Mouse (Mus musculus) limb, embryonic 11.5 days (tissue): ENCODE results near the gene 4930568D16Rik. TPM values are rescaled to one million over a fixed set of nuclear protein-coding genes. Genes with fewer than 3 reads are reported as not detected.

Experiments used
- ATAC-seq: fragments of 200-750 bp; cut with Nextera tagmentation; 2 replicates; pipeline ENCODE4 v1.8.0; 2017; ENCODE audit warnings: low read depth; ENCODE audit not compliant: insufficient number of reproducible peaks, low FRiP score, low TSS enrichment
- DNase-seq: peaks from one replicate; pipeline ENCODE4 v3.0.0-alpha.2; 2015; ENCODE audit warnings: low spot score
- H3K27ac ChIP-seq: fragments of 300-500 bp; sonication (generic); replicated peaks from 2 replicates; pipeline ENCODE4 v1.5.1; 2014; ENCODE audit warnings: low read depth, mild to moderate bottlenecking, low read length
- H3K27me3 ChIP-seq: fragments of 300-500 bp; sonication (generic); 2 replicates; pipeline ENCODE4 v1.6.1; 2014; ENCODE audit warnings: mild to moderate bottlenecking, low read length, mixed read lengths; ENCODE audit not compliant: control insufficient read depth, insufficient read depth
- H3K36me3 ChIP-seq: fragments of 300-500 bp; sonication (generic); 2 replicates; pipeline ENCODE4 v1.6.1; 2014; ENCODE audit warnings: mild to moderate bottlenecking, low read length, moderate library complexity, mixed read lengths; ENCODE audit not compliant: control insufficient read depth, insufficient read depth
- H3K4me1 ChIP-seq: fragments of 300-500 bp; sonication (generic); 2 replicates; pipeline ENCODE4 v1.6.1; 2014; ENCODE audit warnings: low read length, mixed read lengths; ENCODE audit not compliant: control insufficient read depth, insufficient read depth
- H3K4me2 ChIP-seq: fragments of 300-500 bp; sonication (generic); 2 replicates; pipeline ENCODE4 v1.6.1; 2014; ENCODE audit warnings: low read depth, mild to moderate bottlenecking, moderate library complexity; ENCODE audit not compliant: severe bottlenecking
- H3K4me3 ChIP-seq: fragments of 300-500 bp; sonication (generic); 2 replicates; pipeline ENCODE4 v1.5.1; 2014; ENCODE audit warnings: low read depth, low read length
- H3K9ac ChIP-seq: fragments of 300-500 bp; sonication (generic); 2 replicates; pipeline ENCODE4 v1.6.1; 2014; ENCODE audit warnings: mild to moderate bottlenecking, low read length
- H3K9me3 ChIP-seq: fragments of 300-500 bp; sonication (generic); 2 replicates; pipeline ENCODE4 v1.6.1; 2016; ENCODE audit warnings: low read length; ENCODE audit not compliant: control insufficient read depth
- WGBS: fragments of 180-500 bp; shearing (Covaris S2); extraction: QIAGEN DNeasy Blood & Tissue Kit; methylation state at CpG from one replicate; pipeline ENCODE4 v1.1.7; 2014; 5-methylcytosine and 5-hydroxymethylcytosine counted together
- polyA plus RNA-seq: library from polyadenylated mRNA; unstranded; fragments of >200 nt; fragmentation: Nextera tagmentation; extraction: Ambion mirVana; gene quantifications from 2 replicates; pipeline ENCODE4 v1.2.1, GENCODE M21; 2014

4930568D16Rik gene
- polyA plus RNA-seq, 1 experiment from 2014 or later, result not detected

- Histone ChIP-seq H3K4me2 (no peak overlapping the region), H3K4me1 (no peaks in the 10 kb centered on the region), H3K27ac (no peak overlapping the region), H3K4me3 (no peak overlapping the region), H3K9ac (no peak overlapping the region), H3K36me3 (no peaks in the 10 kb centered on the region), H3K9me3 (no peaks in the 10 kb centered on the region), H3K27me3 (no peaks in the 10 kb centered on the region)
- WGBS, result 59% methylated on average over 9 of the region's 9 CpGs
- DNase-seq, result no peak
- no peak for ATAC-seq
Measured at GRCm38 (mm10) chr2:35385441-35385871, 17.9 kb upstream of the 4930568D16Rik start.

DNA sequence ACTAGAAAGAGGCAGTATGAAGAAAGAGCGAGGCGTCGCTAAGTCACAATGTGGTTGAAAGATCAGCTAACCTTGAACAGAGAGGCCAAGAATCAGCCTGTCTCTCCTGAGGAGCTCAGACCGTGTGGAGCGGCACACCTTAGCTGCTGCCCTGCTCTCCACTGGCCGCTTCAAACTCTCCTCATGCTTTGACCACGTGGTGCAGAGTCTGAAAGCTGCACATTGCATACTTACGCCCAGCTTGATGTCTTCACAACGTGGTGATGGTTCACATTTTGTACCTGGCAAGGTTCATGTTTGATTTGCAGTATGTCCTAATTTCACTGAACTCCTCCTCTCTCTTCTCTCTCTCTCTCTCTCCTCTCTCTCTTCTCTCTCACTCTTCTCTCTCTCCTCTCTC, 11.8 kb upstream of the 4930568D16Rik start:
- H3K4me3 ChIP-seq, result no peak overlapping the region
- no peak overlapping the region for H3K27ac ChIP-seq
- H3K4me1 ChIP-seq, result no peaks in the 10 kb centered on the region
- H3K36me3 ChIP-seq, result no peaks in the 10 kb centered on the region
- DNase-seq, result no peak
- ATAC-seq, result no peak
- no peak overlapping the region for H3K4me2 ChIP-seq
- H3K27me3 ChIP-seq, result no peaks in the 10 kb centered on the region
- 70% methylated on average over 9 of the region's 9 CpGs for WGBS
- H3K9ac ChIP-seq, result no peak overlapping the region
- no peaks in the 10 kb centered on the region for H3K9me3 ChIP-seq

DNA sequence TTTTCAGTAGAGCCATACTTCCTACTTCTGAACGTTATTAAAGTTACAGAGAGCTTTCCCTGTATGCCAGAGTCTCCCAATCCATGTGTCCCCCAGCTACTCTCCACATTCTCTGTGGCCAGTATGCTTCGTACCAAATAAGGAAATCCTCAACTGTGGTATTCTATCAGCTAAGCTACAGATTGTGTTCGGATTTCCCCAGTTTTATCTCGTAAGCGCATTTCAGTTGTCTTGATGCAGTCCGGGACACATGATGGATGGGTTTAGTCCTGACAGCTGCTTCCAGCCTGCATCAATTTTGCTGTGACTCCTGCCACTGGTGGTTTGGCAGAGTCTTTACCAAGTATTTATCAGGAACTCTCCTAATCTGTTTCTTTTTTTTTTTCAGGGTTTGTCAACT, 10.1 kb upstream of the 4930568D16Rik start:
- Histone ChIP-seq H3K4me2 (no peak overlapping the region), H3K27me3 (no peaks in the 10 kb centered on the region), H3K4me3 (no peak overlapping the region), H3K9ac (no peak overlapping the region), H3K9me3 (no peaks in the 10 kb centered on the region), H3K4me1 (no peaks in the 10 kb centered on the region), H3K36me3 (no peaks in the 10 kb centered on the region), H3K27ac (no peak overlapping the region)
- no peak for DNase-seq
- WGBS, result 56% methylated on average over 6 of the region's 6 CpGs
- no peak for ATAC-seq

DNA sequence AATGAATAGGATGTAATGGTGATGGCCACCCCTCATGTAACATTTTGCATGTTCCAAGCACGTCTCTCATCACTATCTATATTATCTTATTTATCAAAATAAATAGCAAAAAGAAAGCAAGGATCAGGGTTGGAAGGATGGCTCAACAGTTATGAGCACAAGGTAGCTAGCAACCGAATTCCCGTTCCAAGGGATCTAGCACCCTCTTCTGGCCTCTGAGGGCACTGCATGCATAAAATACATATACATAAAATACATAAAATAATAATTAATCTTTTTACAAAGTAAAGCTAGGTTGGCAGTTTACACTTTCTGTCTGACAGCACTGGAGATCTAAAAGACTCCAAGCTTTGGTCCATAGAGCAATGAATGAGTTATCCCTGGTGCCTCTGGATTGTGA, 5.5 kb upstream of the 4930568D16Rik start:
- ATAC-seq (no peak), DNase-seq (peak; percentile 64)
- Histone ChIP-seq H3K4me3 (no peak overlapping the region), H3K9ac (no peak overlapping the region), H3K4me1 (no peaks in the 10 kb centered on the region), H3K27ac (no peak overlapping the region), H3K9me3 (no peaks in the 10 kb centered on the region), H3K27me3 (no peaks in the 10 kb centered on the region), H3K4me2 (no peak overlapping the region), H3K36me3 (no peaks in the 10 kb centered on the region)
- WGBS, result 17% methylated on average over 3 of the region's 3 CpGs

- Histone ChIP-seq H3K4me2 (no peak overlapping the region), H3K9ac (no peak overlapping the region), H3K27ac (no peak overlapping the region), H3K27me3 (no peaks in the 10 kb centered on the region), H3K9me3 (no peaks in the 10 kb centered on the region), H3K4me1 (no peaks in the 10 kb centered on the region), H3K4me3 (no peak overlapping the region), H3K36me3 (no peaks in the 10 kb centered on the region)
- DNase-seq, result no peak
- ATAC-seq, result no peak
Measured at GRCm38 (mm10) chr2:35370686-35371085, 3.2 kb upstream of the 4930568D16Rik start.

DNA sequence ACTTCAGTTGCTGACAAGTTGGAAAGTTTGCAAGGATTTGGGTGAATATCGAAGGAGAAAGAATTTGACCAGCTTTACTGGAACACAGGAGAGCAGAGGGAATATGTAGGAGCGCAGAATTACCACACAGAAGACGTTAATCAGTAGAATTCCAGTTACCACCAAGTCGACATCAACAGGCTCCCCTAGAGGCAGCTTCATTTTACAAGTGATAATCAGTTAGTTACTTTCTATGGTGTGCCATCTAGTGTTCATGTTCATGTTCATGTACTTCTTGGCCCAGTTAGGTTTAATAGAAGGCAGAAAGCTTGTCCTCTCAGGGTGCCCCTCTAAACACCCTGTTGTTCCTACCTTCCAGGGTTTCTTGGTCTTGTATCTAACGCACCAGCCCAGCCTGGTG, 18.3 kb downstream of the 4930568D16Rik start:
- Histone ChIP-seq H3K4me3 (no peak overlapping the region), H3K9me3 (no peaks in the 10 kb centered on the region), H3K9ac (no peak overlapping the region), H3K27ac (no peak overlapping the region), H3K36me3 (no peaks in the 10 kb centered on the region), H3K4me2 (no peak overlapping the region), H3K4me1 (no peaks in the 10 kb centered on the region), H3K27me3 (no peaks in the 10 kb centered on the region)
- ATAC-seq (no peak), DNase-seq (no peak)
- WGBS, result 60% methylated on average over 5 of the region's 5 CpGs

DNA sequence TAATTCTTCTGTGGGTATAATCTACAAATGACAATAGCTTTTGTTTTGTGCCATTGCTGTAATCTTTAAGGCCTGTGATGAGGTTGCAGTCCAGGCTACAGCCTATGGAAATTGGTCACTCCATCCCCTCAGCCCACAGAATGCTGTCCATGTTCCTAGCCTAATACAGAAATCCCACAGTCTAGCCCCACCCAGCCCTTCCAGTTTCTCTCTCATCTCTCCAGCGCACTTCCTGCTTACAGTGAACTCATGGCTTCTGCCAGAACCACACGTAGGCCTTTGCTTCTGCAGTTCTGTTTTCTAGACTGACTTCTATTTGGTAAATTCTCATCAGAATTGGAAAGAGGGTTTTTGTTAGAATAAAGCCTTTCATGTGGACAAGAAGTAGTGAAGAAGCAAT, 21.5 kb downstream of the 4930568D16Rik start:
- no peak for ATAC-seq
- no peak overlapping the region for H3K4me3 ChIP-seq

DNA sequence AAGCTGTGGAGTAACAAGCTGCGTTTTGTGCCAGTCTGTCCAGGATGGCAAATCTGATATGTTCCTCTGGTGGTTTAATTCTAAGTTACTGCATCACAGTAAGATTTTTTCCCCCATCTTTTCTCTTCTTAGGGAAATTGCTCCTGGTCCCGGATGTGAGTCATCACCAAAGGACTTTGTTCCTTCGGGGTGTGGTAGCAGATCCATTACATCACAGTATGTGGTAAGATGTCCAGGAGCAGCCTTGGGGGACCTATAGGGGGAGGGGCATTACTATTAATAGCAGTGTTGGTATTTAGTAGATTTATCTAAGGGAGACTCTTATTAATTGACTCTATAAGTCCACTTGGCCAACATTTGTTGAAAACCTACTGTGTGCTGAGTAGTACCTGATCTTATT, 24.9 kb downstream of the 4930568D16Rik start:
- H3K27ac ChIP-seq, result no peak overlapping the region
- H3K36me3 ChIP-seq, result no peaks in the 10 kb centered on the region
- DNase-seq, result no peak
- H3K4me1 ChIP-seq, result no peaks in the 10 kb centered on the region
- H3K4me2 ChIP-seq, result no peak overlapping the region
- H3K4me3 ChIP-seq, result no peak overlapping the region
- H3K27me3 ChIP-seq, result no peaks in the 10 kb centered on the region
- no peaks in the 10 kb centered on the region for H3K9me3 ChIP-seq
- WGBS, result 85% methylated on average over 3 of the region's 3 CpGs
- no peak for ATAC-seq
- no peak overlapping the region for H3K9ac ChIP-seq

More for the DNA sequence above, 21.5 kb downstream of the 4930568D16Rik start:
- H3K9me3 ChIP-seq, result no peaks in the 10 kb centered on the region
- DNase-seq, result no peak
- H3K4me1 ChIP-seq, result no peaks in the 10 kb centered on the region
- no peaks in the 10 kb centered on the region for H3K27me3 ChIP-seq
- WGBS, result 68% methylated on average over 2 of the region's 2 CpGs
- H3K27ac ChIP-seq, result no peak overlapping the region
- no peak overlapping the region for H3K4me2 ChIP-seq
- no peak overlapping the region for H3K9ac ChIP-seq
- H3K36me3 ChIP-seq, result no peaks in the 10 kb centered on the region

GRCm38 (mm10) chr2:35338707-35339106, 28.8 kb downstream of the 4930568D16Rik start:
- H3K4me1 ChIP-seq, result peaks cover 3% of the 10 kb centered on the region; the same call in 1 of the 2 replicates
- H3K27ac ChIP-seq, result no peak overlapping the region
- no peaks in the 10 kb centered on the region for H3K36me3 ChIP-seq
- DNase-seq, result no peak
- H3K27me3 ChIP-seq, result peaks cover 4% of the 10 kb centered on the region; the same call in 1 of the 2 replicates
- WGBS, result 82% methylated on average over 6 of the region's 6 CpGs
- no peak overlapping the region for H3K9ac ChIP-seq
- no peaks in the 10 kb centered on the region for H3K9me3 ChIP-seq
- H3K4me3 ChIP-seq, result no peak overlapping the region
- no peak for ATAC-seq
- H3K4me2 ChIP-seq, result no peak overlapping the region
